In genomic region chr9:44268027-44268360, GRCm38 (mm10) we compare ENCODE assay signal across 8 mouse cellular contexts. TPM values are rescaled to one million over a fixed set of nuclear protein-coding genes. Genes with fewer than 3 reads are reported as not detected.
DNase-seq lines count a peak whose midpoint lies in the region; ATAC-seq and TF ChIP-seq lines count a peak whose summit lies in the region.

No protein-coding gene starts in this region.

- peaks cover 0 to 2% of the 10 kb centered on the region in 2 experiments; a peak in 3 of 4 replicates for H3K4me1 ChIP-seq in ES-E14 (ENCODE audit: control insufficient read depth in 2 of 2, insufficient read depth in 2 of 2, low read length in 2 of 2, poor library complexity in 1 of 2)
- peaks cover 19% of the 10 kb centered on the region for H3K4me1 ChIP-seq in forebrain, embryonic 15.5 days
- peaks cover 7% of the 10 kb centered on the region for H3K4me1 ChIP-seq in lung, adult 2 months (ENCODE audit: control insufficient read depth, insufficient read depth, low read length)

- H3K4me3 ChIP-seq in ES-E14 (ENCODE audit: insufficient read depth in 1 of 2, low read depth in 1 of 2, low read length in 2 of 2, poor library complexity in 1 of 2, severe bottlenecking in 1 of 2) = peak overlapping the region; percentile 71 to 76
- H3K4me3 ChIP-seq in forebrain, embryonic 15.5 days = peak overlapping the region; percentile 45
- peak overlapping the region; percentile 65 for H3K4me3 ChIP-seq in layer of hippocampus, adult 2 months
- H3K4me3 ChIP-seq in lung, adult 2 months (replicated peaks; ENCODE audit: extremely low read depth, low read depth, low read length) = peak overlapping the region; percentile 68

- H3K9ac ChIP-seq in ES-E14 (ENCODE audit: insufficient read depth, low read depth, low read length, poor library complexity, severe bottlenecking) = peak overlapping the region; percentile 74
- peak overlapping the region; percentile 69 for H3K9ac ChIP-seq in forebrain, embryonic 15.5 days (replicated peaks)

- no peaks in the 10 kb centered on the region for H3K27me3 ChIP-seq in forebrain, embryonic 15.5 days

- intact Hi-C loops in heart, postnatal 36 days (cut with DNase I) = loop anchor here (2.0 kb wide), 1 partner anchor 29 kb away; no protein-coding TSS in a partner anchor

- no peaks in the 10 kb centered on the region for H3K36me3 ChIP-seq in ES-E14 (ENCODE audit: control insufficient read depth, insufficient read depth, low read length, poor library complexity, severe bottlenecking)
- no peaks in the 10 kb centered on the region for H3K36me3 ChIP-seq in forebrain, embryonic 15.5 days

- H3K27ac ChIP-seq in ES-E14 (ENCODE audit: insufficient read depth, low read depth, low read length, poor library complexity, severe bottlenecking) = no peak overlapping the region
- peak overlapping the region; percentile 72 for H3K27ac ChIP-seq in forebrain, embryonic 15.5 days (replicated peaks)
- H3K27ac ChIP-seq in layer of hippocampus, adult 2 months = peak overlapping the region; percentile 96

- no peaks in the 10 kb centered on the region for H3K9me3 ChIP-seq in ES-E14 (ENCODE audit: control insufficient read depth, insufficient read depth, low read depth, low read length)
- H3K9me3 ChIP-seq in forebrain, embryonic 15.5 days = no peaks in the 10 kb centered on the region

- 5% methylated on average over 27 of the region's 28 CpGs for WGBS in forebrain, embryonic 15.5 days
- WGBS in lung, adult 2 months = 3% methylated on average over 28 of the region's 28 CpGs

- H3K4me2 ChIP-seq in forebrain, embryonic 15.5 days (replicated peaks) = peak overlapping the region; percentile 76

- DNase-seq in ES-E14 (ENCODE audit: low read depth, low spot score) = peak; percentile 73
- peak; percentile 84 to 90 for DNase-seq in cerebellum, adult 18-20 months
- peak; percentile 91 to 92 for DNase-seq in heart, postnatal 36 days
- DNase-seq in layer of hippocampus, adult 2 months (ENCODE audit: low spot score in 2 of 2) = peak; percentile 79 to 80
- peak; percentile 91 for DNase-seq in lung, adult 2 months
- DNase-seq in thymus, adult 18-20 months = peak; percentile 75 to 77

- in situ Hi-C loops in ES-E14 (cut with MboI; ENCODE audit: low sequenced_read_pairs in 2 of 2, unreplicated experiment in 2 of 2) = no loop called here

- TF ChIP-seq POLR2A in lung, adult 2 months (IDR thresholded peaks at IDR 0.05; ENCODE audit: borderline replicate concordance, extremely low read depth, low read depth, low read length) = no peak

- peak; percentile 86 for TF ChIP-seq CTCF in layer of hippocampus, adult 2 months (conservative IDR thresholded peaks at IDR 0.05)
- TF ChIP-seq CTCF in lung, adult 2 months (IDR thresholded peaks at IDR 0.05; ENCODE audit: insufficient read depth, low read length) = peak; percentile 53

- peak; percentile 86 for ATAC-seq in forebrain, embryonic 15.5 days (replicated peaks)
- ATAC-seq in neutrophil, adult 5-6 weeks (ENCODE audit: extremely low read depth, insufficient number of reproducible peaks, low FRiP score, poor library complexity, severe bottlenecking) = peak; percentile 80

TF ChIP-seq in ES-E14, 5 proteins besides CTCF, POLR2A, EP300 and RAD21:
- no peak for TF ChIP-seq MAFK (IDR thresholded peaks at IDR 0.05; ENCODE audit: insufficient read depth, low read depth, low read length)
- no peak for TF ChIP-seq CHD2 (IDR thresholded peaks at IDR 0.05; ENCODE audit: low read depth, low read length)
- no peak for TF ChIP-seq ZC3H11A (IDR thresholded peaks at IDR 0.05; ENCODE audit: borderline replicate concordance, low read depth, low read length)
- TF ChIP-seq HCFC1 (IDR thresholded peaks at IDR 0.05; ENCODE audit: borderline replicate concordance, insufficient read depth, low read length) = no peak

RNA-seq across cellular contexts. Expression of gene Nlrx1, which starts 0.4 kb away (rescaled TPM):
- 0.63 and 1.1 TPM in 2 replicates for total RNA-seq in ES-E14 (2012; rRNA removed)
- polyA plus RNA-seq in forebrain, embryonic 15.5 days (2015; fragmentation: Nextera tagmentation; extraction: Ambion mirVana) = 4.5 and 5.2 TPM in 2 replicates
- total RNA-seq in heart, postnatal 36 days (2021) = 10 to 100 TPM; 19.6 to 24.5 TPM
- 10 to 100 TPM; 11.6 to 13.9 TPM for total RNA-seq in layer of hippocampus, adult 2 months (2021)
- polyA plus RNA-seq in lung, adult 2 months (2012; rRNA removed) = 15.0 and 15.8 TPM in 2 replicates
- 10.3 and 12.6 TPM in 2 replicates for total RNA-seq in neutrophil, adult 5-6 weeks (2017)

RNA-seq across cellular contexts. Expression of gene Pdzd3, which starts 16.7 kb away (rescaled TPM):
- 0.32 and 1.1 TPM in 2 replicates for total RNA-seq in ES-E14 (2012; rRNA removed)
- 0.59 and 0.61 TPM in 2 replicates for polyA plus RNA-seq in forebrain, embryonic 15.5 days (2015; fragmentation: Nextera tagmentation; extraction: Ambion mirVana)
- 1 to 10 TPM; 3.5 to 4.3 TPM for total RNA-seq in heart, postnatal 36 days (2021)
- total RNA-seq in layer of hippocampus, adult 2 months (2021) = 1 to 10 TPM; 1.1 to 1.5 TPM
- polyA plus RNA-seq in lung, adult 2 months (2012; rRNA removed) = 0.11 and 0.12 TPM in 2 replicates
- total RNA-seq in neutrophil, adult 5-6 weeks (2017) = 1.0 and 1.6 TPM in 2 replicates

RNA-seq across cellular contexts. Expression of gene Abcg4, which starts 20.4 kb away (rescaled TPM):
- total RNA-seq in ES-E14 (2012; rRNA removed) = 0.45 and 0.53 TPM in 2 replicates
- 14.2 and 15.6 TPM in 2 replicates for polyA plus RNA-seq in forebrain, embryonic 15.5 days (2015; fragmentation: Nextera tagmentation; extraction: Ambion mirVana)
- under 1 TPM; 0.69 to 0.79 TPM for total RNA-seq in heart, postnatal 36 days (2021)
- total RNA-seq in layer of hippocampus, adult 2 months (2021) = 10 to 100 TPM; 67.9 to 71.4 TPM
- 1.7 and 1.9 TPM in 2 replicates for polyA plus RNA-seq in lung, adult 2 months (2012; rRNA removed)
- 1.4 TPM in 1 of 2 replicates, not detected in the other for total RNA-seq in neutrophil, adult 5-6 weeks (2017)

RNA-seq across cellular contexts. Expression of gene Ccdc153, which starts 27.5 kb away (rescaled TPM):
- not detected in 2 replicates for total RNA-seq in ES-E14 (2012; rRNA removed)
- polyA plus RNA-seq in forebrain, embryonic 15.5 days (2015; fragmentation: Nextera tagmentation; extraction: Ambion mirVana) = 0.32 TPM in 1 of 2 replicates, not detected in the other
- not detected for total RNA-seq in heart, postnatal 36 days (2021)
- 1 to 10 TPM; 3.6 to 4.1 TPM for total RNA-seq in layer of hippocampus, adult 2 months (2021)
- 13.8 and 26.9 TPM in 2 replicates for polyA plus RNA-seq in lung, adult 2 months (2012; rRNA removed)
- total RNA-seq in neutrophil, adult 5-6 weeks (2017) = not detected in 2 replicates

RNA-seq across cellular contexts. Expression of gene Cbl, which starts 34.1 kb away (rescaled TPM):
- 17.3 and 20.0 TPM in 2 replicates for total RNA-seq in ES-E14 (2012; rRNA removed)
- polyA plus RNA-seq in forebrain, embryonic 15.5 days (2015; fragmentation: Nextera tagmentation; extraction: Ambion mirVana) = 25.7 and 26.4 TPM in 2 replicates
- 10 to 100 TPM; 17.7 to 22.6 TPM for total RNA-seq in heart, postnatal 36 days (2021)
- 10 to 100 TPM; 61.7 to 66.5 TPM for total RNA-seq in layer of hippocampus, adult 2 months (2021)
- polyA plus RNA-seq in lung, adult 2 months (2012; rRNA removed) = 9.0 and 14.2 TPM in 2 replicates
- total RNA-seq in neutrophil, adult 5-6 weeks (2017) = 89.2 and 92.0 TPM in 2 replicates

Comparison
In these comparisons a context has a peak if more than half of its experiments do, and no peak if none do; other contexts are left out.
1. RNA of gene Abcg4, which starts 20.4 kb away (total RNA-seq): 67.9 to 71.4 TPM in layer of hippocampus, adult 2 months; 1.4 TPM in neutrophil, adult 5-6 weeks, 0.69 to 0.79 TPM in heart, postnatal 36 days and 0.45 to 0.53 TPM in ES-E14; every median in the first group is over 10 times any median in the second.
2. Peak in every context shown above with its lines, with median percentiles within 50 percentile points of each other: DNase-seq and H3K4me3 ChIP-seq.